Mouse (Mus musculus) forebrain, embryonic 10.5 days (tissue): ENCODE data around the gene Dynlt1b. TPM values are rescaled to one million over a fixed set of nuclear protein-coding genes. Genes with fewer than 3 reads are reported as not detected.
"Not testable (repeated sequence)": the region's sequence is repeated elsewhere in the genome, so short reads cannot be mapped to it uniquely, and the experiment has no call there.

Experiments used
- DNase-seq: peaks from one replicate; pipeline ENCODE4 v3.0.0-alpha.2; 2017; ENCODE audit warnings: low spot score; ENCODE audit errors: extremely low spot score
- H3K27ac ChIP-seq: fragments of 300-500 bp; sonication (generic); 2 replicates; pipeline ENCODE4 v1.5.1; 2016; ENCODE audit warnings: mild to moderate bottlenecking
- H3K27me3 ChIP-seq: fragments of 300-500 bp; sonication (generic); 2 replicates; pipeline ENCODE4 v1.6.1; 2016; ENCODE audit warnings: mild to moderate bottlenecking; ENCODE audit not compliant: poor library complexity, severe bottlenecking
- H3K36me3 ChIP-seq: fragments of 300-500 bp; sonication (generic); replicated peaks from 2 replicates; pipeline ENCODE4 v1.6.1; 2016; ENCODE audit warnings: mild to moderate bottlenecking, moderate library complexity
- H3K4me1 ChIP-seq: fragments of 300-500 bp; sonication (generic); 2 replicates; pipeline ENCODE4 v1.6.1; 2016
- H3K4me3 ChIP-seq: fragments of 300-500 bp; sonication (generic); 2 replicates; pipeline ENCODE4 v1.5.1; 2016; ENCODE audit warnings: mild to moderate bottlenecking, moderate library complexity
- H3K9me3 ChIP-seq: fragments of 300-500 bp; sonication (generic); 2 replicates; pipeline ENCODE4 v1.6.1; 2016; ENCODE audit warnings: mild to moderate bottlenecking, moderate library complexity
- WGBS: fragments of 180-500 bp; shearing (Covaris S2); methylation state at CpG from one replicate; pipeline ENCODE4 v1.1.7; 2016; 5-methylcytosine and 5-hydroxymethylcytosine counted together
- polyA plus RNA-seq: library from polyadenylated mRNA; unstranded; fragments of >200 nt; fragmentation: Nextera tagmentation; extraction: Ambion mirVana; gene quantifications from 2 replicates; pipeline ENCODE4 v1.2.1, GENCODE M21; 2016

The Dynlt1b gene
- polyA plus RNA-seq, 1 experiment from 2014 or later: 464 TPM

DNA sequence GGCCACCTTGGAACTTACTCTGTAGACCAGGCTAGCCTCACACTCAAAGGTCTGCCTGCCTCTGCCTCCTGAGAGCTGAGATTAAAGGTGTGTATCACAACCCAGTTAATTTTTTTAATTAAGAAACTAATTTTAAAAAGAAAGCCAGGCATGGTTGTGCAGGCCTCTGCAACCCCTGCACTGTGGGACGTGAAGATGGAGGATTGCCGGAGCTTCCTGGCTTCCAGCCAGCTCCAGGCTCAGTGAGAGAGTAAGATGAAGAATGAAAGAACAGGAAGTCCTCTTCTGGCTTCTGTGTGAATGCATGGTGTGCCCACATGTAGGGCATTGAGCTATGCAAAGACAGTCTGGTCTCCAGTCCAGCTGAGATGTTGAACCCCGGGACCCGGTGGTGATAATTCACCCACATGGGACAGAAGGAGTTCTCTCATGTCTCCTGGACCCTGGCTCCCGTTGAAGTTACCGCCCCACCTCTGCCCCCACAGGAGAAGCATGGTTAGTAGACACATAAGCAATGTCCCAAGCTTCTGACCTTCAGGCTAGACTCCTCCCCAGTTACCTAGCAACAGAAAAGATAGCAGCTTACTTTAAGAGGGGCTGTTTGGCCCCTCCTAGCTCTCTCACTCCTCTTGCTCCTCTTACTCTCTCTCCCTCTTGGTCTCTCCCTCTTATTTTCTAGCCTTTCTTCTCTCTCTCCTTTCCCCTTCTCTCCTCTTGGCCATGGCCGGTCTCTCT lies 51.1 kb downstream of the Dynlt1b start:
- H3K4me3 ChIP-seq, H3K4me1 ChIP-seq, H3K9me3 ChIP-seq, DNase-seq, H3K27ac ChIP-seq, H3K27me3 ChIP-seq, H3K36me3 ChIP-seq: not testable (repeated sequence)
- WGBS: 79% methylated on average over 5 of the region's 7 CpGs

DNA sequence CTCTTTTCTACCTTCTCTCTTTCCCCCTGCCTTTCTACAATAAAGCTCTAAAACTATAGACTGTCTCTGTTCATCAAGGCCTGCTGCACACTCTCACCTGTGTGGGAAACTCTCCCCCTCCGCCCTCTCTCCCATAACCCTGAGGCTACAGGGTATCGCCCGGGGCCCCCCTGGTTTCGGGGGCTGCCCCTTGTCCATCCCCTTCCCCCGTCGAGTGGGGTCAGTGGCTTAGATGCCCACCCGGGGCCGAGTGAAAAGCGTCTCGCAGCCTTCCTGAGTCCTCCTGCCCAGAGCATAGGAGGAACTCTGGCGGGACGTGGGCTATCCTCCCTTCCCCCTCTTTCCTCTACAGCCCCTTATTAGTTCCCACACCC lies 51.7 kb downstream of the Dynlt1b start:
- 92% methylated on average over 12 of the region's 12 CpGs for WGBS
- not testable (repeated sequence) for H3K9me3 ChIP-seq, H3K4me3 ChIP-seq, H3K27me3 ChIP-seq, DNase-seq, H3K36me3 ChIP-seq, H3K4me1 ChIP-seq, H3K27ac ChIP-seq

DNA sequence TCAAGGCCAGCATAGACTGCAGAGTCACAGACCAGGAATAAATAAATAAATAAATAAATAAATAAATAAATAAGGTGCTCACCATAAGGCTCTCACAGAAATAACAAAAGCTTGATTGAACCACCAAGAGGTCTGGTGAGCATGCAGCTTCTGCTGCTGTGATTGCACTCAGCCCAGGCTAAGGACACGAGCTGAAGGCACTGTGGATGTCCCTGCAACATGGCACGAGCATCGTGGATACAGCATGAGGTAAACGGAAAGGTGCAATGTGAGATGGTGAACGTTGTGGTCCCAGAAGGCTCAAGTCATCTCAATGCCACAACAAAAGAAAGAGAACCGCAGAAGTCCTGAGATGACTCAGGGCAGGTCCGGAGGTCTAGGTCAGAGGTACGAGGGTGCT lies 52.3 kb downstream of the Dynlt1b start:
- H3K27me3 ChIP-seq, H3K36me3 ChIP-seq, H3K4me1 ChIP-seq, H3K4me3 ChIP-seq, DNase-seq, H3K9me3 ChIP-seq, H3K27ac ChIP-seq: not testable (repeated sequence)
- 92% methylated on average over 8 of the region's 8 CpGs for WGBS

Other genes starting within 250 kb of the Dynlt1b start
- gene Tmem181a, start 173.3 kb upstream of the Dynlt1b start, polyA plus RNA-seq: 22.7 and 23.3 TPM in 2 replicates
- gene Dynlt1a, start 112.6 kb upstream of the Dynlt1b start, polyA plus RNA-seq: 22.2 and 25.9 TPM in 2 replicates
- 33.4 and 41.4 TPM in 2 replicates for gene Dynlt1c, start 171.6 kb downstream of the Dynlt1b start, polyA plus RNA-seq
- 291 and 301 TPM in 2 replicates for gene Dynlt1f, start 225.8 kb downstream of the Dynlt1b start, polyA plus RNA-seq
- 0.24 TPM in 1 of 2 replicates, not detected in the other for gene Sytl3, start 229.0 kb downstream of the Dynlt1b start, polyA plus RNA-seq